Mouse (Mus musculus) T-helper 1 cell (primary cell): Measurements from ENCODE around the gene Ccn5.

Source experiments
- in situ Hi-C: fragments of 300-600 bp; cut with MboI, MseI; formaldehyde crosslinking; loops from one replicate; pipeline ENCODE4 v1.15.1; 2025; ENCODE audit warnings: high pct_unique_total_duplicates

Gene Ccn5

DNA sequence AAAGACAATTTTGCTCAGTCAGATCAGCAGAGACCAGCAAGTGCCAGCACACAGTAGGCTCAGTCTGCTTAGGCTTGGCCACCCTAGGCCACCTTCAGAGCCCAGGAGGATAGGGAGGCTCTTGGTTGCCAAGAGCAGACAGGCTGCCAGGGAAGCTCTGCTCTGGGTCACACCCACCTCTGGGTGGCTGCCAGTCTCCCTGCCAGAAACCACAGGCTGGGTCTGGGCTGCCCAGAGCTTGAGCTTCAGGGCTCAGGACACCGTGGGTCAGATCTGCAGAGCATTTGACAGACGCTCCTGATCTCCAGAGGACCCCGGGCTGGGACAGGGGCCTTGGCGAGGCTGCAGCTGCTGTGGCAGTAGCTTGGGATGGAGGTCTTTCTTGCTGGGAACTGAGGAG is at the start of gene Ccn5:
Gene Ccn5 (plus strand): TSS at position 255 of the 400 bp plus-strand sequence.
- in situ Hi-C loops, result no loop called here

GRCm38 (mm10) chr2:163776661-163777060 is 44.0 kb upstream of the Ccn5 start:
- in situ Hi-C loops, result no loop called here

- in situ Hi-C loops, result no loop called here
Observed at GRCm38 (mm10) chr2:163777061-163777460, 43.6 kb upstream of the Ccn5 start.

DNA sequence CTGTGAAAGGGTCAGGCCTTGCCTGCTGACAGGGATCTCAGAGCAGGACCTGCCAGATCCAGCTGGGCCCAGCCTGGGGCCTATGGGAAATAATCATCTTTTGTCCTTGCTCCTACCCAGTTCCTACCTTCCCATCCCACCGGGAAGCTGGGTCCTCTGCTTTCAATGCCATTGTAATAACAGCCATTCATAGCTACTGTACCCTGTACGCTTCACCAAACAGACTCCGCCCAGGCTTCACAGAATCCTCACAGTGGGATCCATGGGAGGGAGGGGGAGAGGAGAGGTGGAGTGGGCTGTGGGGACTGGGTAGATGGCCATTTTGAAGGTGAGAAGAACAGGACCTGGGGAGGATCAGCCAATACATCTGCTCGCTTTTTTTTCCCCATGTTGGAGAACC is 41.8 kb upstream of the Ccn5 start:
- in situ Hi-C loops, result no loop called here

GRCm38 (mm10) chr2:163783368-163783767 is 37.3 kb upstream of the Ccn5 start:
- in situ Hi-C loops, result no loop called here

DNA sequence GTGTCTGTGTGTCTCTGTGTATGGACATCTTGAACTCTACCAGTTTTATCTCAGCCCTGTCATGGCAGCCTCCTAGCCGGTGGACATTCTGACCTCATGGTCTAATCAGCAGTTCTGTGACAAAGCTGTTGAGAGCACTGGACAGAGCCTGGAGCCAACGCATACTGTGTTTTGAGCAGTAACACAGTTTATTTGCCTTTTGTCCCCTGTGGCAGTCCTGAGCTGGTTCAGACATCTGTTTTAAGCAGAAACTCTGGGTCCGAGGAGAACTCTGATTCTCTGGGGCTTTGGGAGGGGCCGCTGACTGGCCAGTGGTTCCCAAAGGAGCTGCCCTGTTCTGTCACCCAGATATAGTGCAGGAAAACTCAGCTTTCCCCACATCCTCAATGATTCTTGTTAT is 36.8 kb upstream of the Ccn5 start:
- in situ Hi-C loops, result no loop called here

GRCm38 (mm10) chr2:163787086-163787485 is 33.6 kb upstream of the Ccn5 start:
- in situ Hi-C loops, result loop anchor here (5.0 kb wide), 1 partner anchor 45 kb away; no protein-coding TSS in a partner anchor

GRCm38 (mm10) chr2:163787709-163788108 is 33.0 kb upstream of the Ccn5 start:
- in situ Hi-C loops, result loop anchor here (5.0 kb wide), 1 partner anchor 45 kb away; no protein-coding TSS in a partner anchor

DNA sequence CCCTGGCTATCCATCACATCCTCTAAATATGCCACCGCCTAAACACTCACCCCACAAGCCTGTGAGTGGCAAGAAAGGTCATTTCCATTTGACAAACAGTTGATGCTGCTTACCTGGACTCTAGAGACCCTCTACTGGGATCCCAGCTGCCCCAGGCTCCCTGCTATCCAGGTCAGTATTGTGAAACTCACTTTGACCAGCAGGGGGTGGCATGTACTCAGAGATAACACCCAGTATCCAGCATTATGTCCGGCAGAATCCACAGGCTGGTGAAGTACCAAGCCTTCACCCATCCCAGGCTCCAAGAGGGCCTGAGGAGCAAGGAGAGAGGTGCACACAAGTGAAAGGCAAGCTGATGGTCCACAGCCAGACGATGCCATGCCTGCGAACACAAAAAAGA is 32.2 kb upstream of the Ccn5 start:
- in situ Hi-C loops, result loop anchor here (5.0 kb wide), 1 partner anchor 44 kb away; no protein-coding TSS in a partner anchor

DNA sequence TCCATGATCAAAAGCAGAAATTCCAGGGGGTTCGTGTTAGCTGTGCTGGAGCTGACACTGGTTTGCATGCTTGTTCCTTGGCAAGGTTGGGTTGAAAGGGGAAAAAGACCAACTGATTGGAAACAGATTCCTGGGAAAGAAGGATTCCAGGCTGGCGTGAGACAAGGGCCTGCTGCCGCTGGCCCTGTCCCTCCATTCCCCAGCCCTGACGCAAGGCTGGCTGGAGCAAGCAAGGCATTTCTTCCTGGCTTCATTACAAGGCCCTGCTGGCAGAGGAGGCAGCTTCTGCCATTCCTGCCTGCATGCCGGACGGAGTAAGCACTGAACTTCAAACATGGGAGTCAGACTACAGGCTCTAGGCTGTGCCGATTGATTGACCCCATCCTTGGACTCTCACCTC is 22.2 kb upstream of the Ccn5 start:
- in situ Hi-C loops, result no loop called here

GRCm38 (mm10) chr2:163800832-163801231 is 19.8 kb upstream of the Ccn5 start:
- in situ Hi-C loops, result no loop called here

DNA sequence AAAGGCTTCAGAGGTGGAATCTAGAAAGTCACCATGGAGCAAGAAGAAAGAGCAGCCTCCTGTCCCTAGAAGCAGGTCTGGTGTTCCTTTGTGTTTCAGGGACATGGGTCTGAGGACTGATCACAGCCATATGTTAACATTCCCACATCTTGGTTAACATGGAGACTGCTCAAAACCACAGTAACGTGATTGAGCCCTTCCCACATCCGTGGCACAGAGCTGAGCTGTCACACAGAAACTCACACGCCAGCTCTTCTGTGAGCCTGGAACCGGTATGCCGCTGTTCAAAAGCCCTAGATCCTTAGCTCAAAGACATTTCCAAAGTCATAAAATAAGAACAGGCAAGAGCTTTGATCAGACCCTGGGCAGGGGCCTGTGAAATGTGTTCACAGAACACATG is 19.3 kb upstream of the Ccn5 start:
- in situ Hi-C loops, result no loop called here

- in situ Hi-C loops, result no loop called here
Observed at GRCm38 (mm10) chr2:163803838-163804237, 16.8 kb upstream of the Ccn5 start.

DNA sequence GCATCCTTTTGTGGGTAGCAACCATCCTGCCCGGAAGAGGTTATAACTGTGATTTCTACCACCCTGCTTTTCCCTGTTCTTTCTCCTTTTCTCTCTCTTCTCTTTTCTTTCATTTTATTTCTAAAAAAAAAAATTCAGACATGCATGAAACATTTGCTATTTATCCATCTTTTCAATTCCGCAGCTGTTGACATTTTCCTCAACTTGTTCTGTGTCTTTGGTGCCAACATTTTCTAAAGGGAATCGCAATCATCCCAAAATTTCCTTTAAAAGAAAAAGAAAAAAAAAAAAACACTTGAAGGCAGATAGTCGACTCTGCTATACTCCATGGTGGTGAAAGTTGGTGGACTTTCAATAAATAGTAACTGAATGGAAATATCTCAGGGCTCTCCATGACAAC is 11.5 kb upstream of the Ccn5 start:
- in situ Hi-C loops, result no loop called here

GRCm38 (mm10) chr2:163809704-163810103 is 11.0 kb upstream of the Ccn5 start:
- in situ Hi-C loops, result loop anchor here (10.0 kb wide), 1 partner anchor 595 kb away; no protein-coding TSS in a partner anchor

DNA sequence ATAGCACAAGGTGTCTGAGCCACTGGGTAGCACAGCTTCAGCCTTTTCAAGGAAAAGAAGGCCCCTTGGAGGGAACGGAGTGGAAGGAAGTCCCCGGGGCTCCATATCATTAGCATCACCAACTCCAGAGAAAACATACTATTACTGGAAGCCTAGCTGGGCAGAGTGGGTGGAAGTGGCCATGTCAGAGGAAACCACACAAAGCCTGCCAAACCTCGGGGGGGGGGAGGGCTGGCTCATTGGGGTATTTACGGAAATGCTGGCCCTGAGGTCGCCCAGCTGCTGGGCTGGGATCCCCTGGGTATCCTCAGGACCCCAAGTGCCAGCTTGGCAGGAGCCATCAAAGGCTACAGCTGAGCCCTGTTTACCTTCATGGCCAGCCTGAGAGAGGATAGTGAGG is 7.6 kb upstream of the Ccn5 start:
- in situ Hi-C loops, result loop anchor here (10.0 kb wide), 1 partner anchor 598 kb away; no protein-coding TSS in a partner anchor

DNA sequence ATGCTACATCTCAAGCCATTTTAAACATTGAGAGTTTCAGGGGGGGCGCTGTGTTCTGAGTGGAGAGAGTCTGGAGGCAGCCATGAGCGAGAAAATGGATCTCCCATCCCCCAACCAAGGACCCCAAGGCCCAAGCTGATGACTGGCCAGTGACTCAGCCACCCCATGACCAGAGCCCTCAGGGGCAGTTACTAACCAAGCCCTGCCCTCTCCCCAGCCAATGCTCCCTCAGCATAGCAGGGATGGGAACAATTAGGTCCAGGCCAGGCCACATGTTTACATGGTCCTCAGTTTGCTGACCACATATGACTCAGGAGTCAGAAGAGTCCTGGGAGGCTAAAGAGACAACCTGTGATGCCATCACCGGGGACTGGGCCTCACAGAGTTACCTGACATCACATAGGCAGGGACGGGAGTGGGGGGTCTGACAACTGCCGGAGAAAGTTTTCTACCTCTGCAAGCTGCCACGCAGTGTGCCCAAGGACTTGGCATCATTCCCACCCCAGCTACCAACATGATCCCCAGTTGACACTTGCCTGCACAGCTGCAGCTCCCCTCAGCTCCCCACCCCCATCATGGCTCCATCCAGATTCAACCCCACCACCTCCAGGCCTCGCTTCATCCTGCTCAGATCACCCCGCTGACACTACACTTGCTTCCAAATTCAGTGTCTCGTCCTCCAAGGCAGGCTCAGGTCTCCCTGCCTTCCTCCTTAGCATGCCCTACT is 5.8 kb upstream of the Ccn5 start:
- in situ Hi-C loops, result loop anchor here (10.0 kb wide), 1 partner anchor 600 kb away; no protein-coding TSS in a partner anchor

- in situ Hi-C loops, result no loop called here
Observed at GRCm38 (mm10) chr2:163823248-163823647, 2.6 kb downstream of the Ccn5 start.

GRCm38 (mm10) chr2:163823771-163824170 is 3.1 kb downstream of the Ccn5 start:
- in situ Hi-C loops, result no loop called here

GRCm38 (mm10) chr2:163825861-163826260 is 5.2 kb downstream of the Ccn5 start:
- in situ Hi-C loops, result no loop called here

DNA sequence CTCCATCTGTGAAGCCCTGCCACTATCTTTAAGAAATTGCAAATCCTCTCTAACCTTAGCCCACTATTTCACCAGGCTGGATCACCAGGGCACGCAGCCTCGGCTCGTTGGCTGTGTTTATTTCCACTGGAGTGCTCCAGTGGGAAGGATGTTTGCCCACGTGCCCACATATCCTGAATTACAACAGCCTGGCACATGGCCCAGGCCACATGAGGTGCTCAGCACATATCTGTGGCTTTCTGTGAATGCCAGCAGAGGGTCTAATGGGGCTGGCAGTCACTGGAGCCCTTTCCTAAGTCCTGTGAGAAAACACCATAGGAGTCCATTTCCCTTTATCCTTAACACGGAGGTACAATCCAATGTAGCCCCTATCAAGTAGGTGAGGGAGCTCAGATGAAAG is 5.8 kb downstream of the Ccn5 start:
- in situ Hi-C loops, result no loop called here

DNA sequence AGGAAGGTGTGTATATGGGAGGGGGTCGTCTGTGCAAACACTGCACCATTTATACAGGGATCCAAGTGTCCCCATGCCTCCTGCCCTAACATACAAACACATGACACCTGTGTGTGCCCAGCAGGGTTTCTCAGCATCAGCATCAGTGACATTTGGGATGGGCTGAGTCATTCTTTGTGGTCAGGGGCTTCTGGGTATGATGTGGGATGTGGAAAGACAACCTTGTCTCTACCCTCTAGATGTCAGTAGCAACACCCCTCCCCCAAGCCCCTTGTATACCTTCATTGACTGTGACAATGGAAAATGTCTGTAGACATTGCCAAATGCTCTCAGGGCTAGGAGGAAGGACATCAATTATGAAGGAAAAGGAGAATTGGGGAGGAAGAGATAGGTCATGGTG is 10.5 kb downstream of the Ccn5 start:
- in situ Hi-C loops, result loop anchor here (5.0 kb wide), 1 partner anchor 44 kb away; no protein-coding TSS in a partner anchor

DNA sequence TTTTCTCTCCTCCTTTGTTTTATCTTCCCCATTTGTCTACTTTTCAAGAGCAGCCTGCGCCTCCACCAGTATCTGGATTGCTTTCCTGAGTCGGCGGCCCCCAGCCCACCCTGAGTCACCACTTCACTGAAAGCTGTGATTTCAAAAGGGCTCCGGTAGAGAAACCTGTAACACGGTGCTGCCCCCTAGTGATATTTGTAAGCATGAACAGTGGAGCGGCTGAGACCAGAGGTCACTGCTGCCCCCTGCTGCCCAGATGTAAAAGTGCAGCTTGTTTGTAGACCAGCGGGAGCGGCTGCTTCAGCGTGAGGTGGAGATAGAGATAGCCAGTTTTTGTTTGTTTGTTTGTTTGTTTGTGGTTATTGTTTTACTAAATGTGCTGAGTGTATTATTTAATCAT is 17.4 kb downstream of the Ccn5 start:
- in situ Hi-C loops, result no loop called here
